Mouse (Mus musculus) CH12.LX (cell line): Measurements from ENCODE around the gene Nol10. TPM values are rescaled to one million over a fixed set of nuclear protein-coding genes. Genes with fewer than 3 reads are reported as not detected.

Experiments used
- DNase-seq: peaks from one replicate; pipeline ENCODE4 v3.0.0-alpha.2; 2013; ENCODE audit errors: extremely low read depth
- H3K27ac ChIP-seq: 2 replicates; pipeline ENCODE4 v1.5.1; 2012; ENCODE audit warnings: low read depth, mild to moderate bottlenecking, control low read depth, moderate library complexity; ENCODE audit not compliant: insufficient read depth
- H3K27me3 ChIP-seq: replicated peaks from 2 replicates; pipeline ENCODE3; 2012; ENCODE audit warnings: inconsistent platforms
- H3K36me3 ChIP-seq, 2 experiments: replicated peaks in 1 of 2; 2 replicates each; pipeline versions ENCODE3 to v1.6.1; 2012; ENCODE audit warnings: inconsistent platforms in 1 of 2, low read length in 1 of 2, mild to moderate bottlenecking in 1 of 2, mixed read lengths in 1 of 2, moderate library complexity in 1 of 2; ENCODE audit not compliant: control insufficient read depth in 1 of 2, insufficient read depth in 1 of 2
- H3K4me1 ChIP-seq, 2 experiments: 2 replicates each; pipeline ENCODE4 v1.6.1; 2012; ENCODE audit warnings: inconsistent platforms in 1 of 2, moderate library complexity in 1 of 2; ENCODE audit not compliant: insufficient read depth in 2 of 2, control insufficient read depth in 1 of 2
- H3K4me2 ChIP-seq: 2 replicates; pipeline ENCODE4 v1.6.1; 2012; ENCODE audit warnings: low read depth, mild to moderate bottlenecking, control low read depth; ENCODE audit not compliant: poor library complexity, insufficient read depth, severe bottlenecking
- H3K4me3 ChIP-seq, 3 experiments: fragments of 150-350 bp in 1 of 3; sonication (generic) in 1 of 3; replicated peaks in 1 of 3; 2 replicates each; pipeline versions ENCODE3 to v1.5.1; 2011 to 2012; ENCODE audit warnings: low read depth in 2 of 3, low read length in 2 of 3, mild to moderate bottlenecking in 2 of 3, moderate library complexity in 2 of 3, control low read depth in 1 of 3, improper control_type of control experiment in 1 of 3, inconsistent platforms in 1 of 3, mixed read lengths in 1 of 3; ENCODE audit not compliant: poor library complexity in 1 of 3
- H3K79me2 ChIP-seq: replicated peaks from 2 replicates; pipeline ENCODE4 v1.6.1; 2012; ENCODE audit warnings: mild to moderate bottlenecking, moderate library complexity; ENCODE audit not compliant: control insufficient read depth, poor library complexity, insufficient read depth, severe bottlenecking; ENCODE audit errors: extremely low read depth
- H3K9ac ChIP-seq: 2 replicates; pipeline ENCODE4 v1.6.1; 2012; ENCODE audit warnings: low read depth, mild to moderate bottlenecking, control low read depth, moderate library complexity; ENCODE audit not compliant: insufficient read depth
- H3K9me3 ChIP-seq: replicated peaks from 2 replicates; pipeline ENCODE3; 2012; ENCODE audit warnings: low read length, inconsistent platforms, mixed read lengths
- BHLHE40 ChIP-seq: IDR thresholded peaks from 2 replicates; pipeline ENCODE4 v1.6.1; 2011; ENCODE audit warnings: mild to moderate bottlenecking, low read depth, low read length, improper control_type of control experiment
- CTCF ChIP-seq, 2 experiments: IDR thresholded peaks in 1 of 2; conservative IDR thresholded peaks in 1 of 2; 2 replicates each; pipeline ENCODE4 v1.5.1; 2011 to 2012; ENCODE audit warnings: low read depth in 2 of 2, low read length in 2 of 2, improper control_type of control experiment in 1 of 2, inconsistent platforms in 1 of 2, mild to moderate bottlenecking in 1 of 2, moderate library complexity in 1 of 2
- E2F4 ChIP-seq: IDR thresholded peaks from 2 replicates; pipeline ENCODE4 v1.6.1; 2011; ENCODE audit warnings: low read depth, low read length, improper control_type of control experiment; ENCODE audit not compliant: insufficient replicate concordance
- EP300 ChIP-seq: IDR thresholded peaks from 2 replicates; pipeline ENCODE4 v1.6.1; 2011; ENCODE audit warnings: low read length, improper control_type of control experiment
- GABPA ChIP-seq: IDR thresholded peaks from 2 replicates; pipeline ENCODE4 v1.6.1; 2012; ENCODE audit warnings: low read depth, low read length, improper control_type of control experiment, inconsistent platforms; ENCODE audit not compliant: insufficient replicate concordance
- KAT2A ChIP-seq: IDR thresholded peaks from 2 replicates; pipeline ENCODE4 v1.6.1; 2012; ENCODE audit warnings: low read length, improper control_type of control experiment, inconsistent platforms; ENCODE audit not compliant: insufficient replicate concordance
- MAFK ChIP-seq: IDR thresholded peaks from 2 replicates; pipeline ENCODE4 v1.6.1; 2011; ENCODE audit warnings: low read length, improper control_type of control experiment; ENCODE audit not compliant: insufficient replicate concordance
- MAX ChIP-seq: IDR thresholded peaks from 2 replicates; pipeline ENCODE4 v1.6.1; 2011; ENCODE audit warnings: low read length, improper control_type of control experiment
- MAZ ChIP-seq: IDR thresholded peaks from 2 replicates; pipeline ENCODE4 v1.6.1; 2012; ENCODE audit warnings: low read depth, mild to moderate bottlenecking, inconsistent platforms, low read length, improper control_type of control experiment, moderate library complexity
- MEF2A ChIP-seq: IDR thresholded peaks from 2 replicates; pipeline ENCODE4 v1.6.1; 2014; ENCODE audit warnings: low read depth, mild to moderate bottlenecking, inconsistent platforms, low read length, improper control_type of control experiment, borderline replicate concordance
- MXI1 ChIP-seq: IDR thresholded peaks from 2 replicates; pipeline ENCODE4 v1.6.1; 2011; ENCODE audit warnings: mild to moderate bottlenecking, low read depth, low read length, improper control_type of control experiment
- MYC ChIP-seq: IDR thresholded peaks from 2 replicates; pipeline ENCODE4 v1.6.1; 2011; ENCODE audit warnings: low read depth, mild to moderate bottlenecking, improper control_type of control experiment, low read length
- NELFE ChIP-seq: IDR thresholded peaks from 2 replicates; pipeline ENCODE4 v1.6.1; 2011; ENCODE audit warnings: low read depth, low read length, improper control_type of control experiment
- POLR2A ChIP-seq: IDR thresholded peaks from 2 replicates; pipeline ENCODE4 v1.6.1; 2011; ENCODE audit warnings: low read depth, mild to moderate bottlenecking, improper control_type of control experiment, low read length
- RAD21 ChIP-seq: IDR thresholded peaks from 2 replicates; pipeline ENCODE4 v1.6.1; 2011; ENCODE audit warnings: low read depth, mild to moderate bottlenecking, low read length, improper control_type of control experiment, moderate library complexity
- SIN3A ChIP-seq: IDR thresholded peaks from 2 replicates; pipeline ENCODE4 v1.6.1; 2012; ENCODE audit warnings: low read length, improper control_type of control experiment, inconsistent platforms
- SMC3 ChIP-seq: IDR thresholded peaks from 2 replicates; pipeline ENCODE4 v1.6.1; 2011; ENCODE audit warnings: low read depth, low read length, improper control_type of control experiment
- TBP ChIP-seq: conservative IDR thresholded peaks from 2 replicates; pipeline ENCODE4 v1.6.1; 2011; ENCODE audit warnings: low read depth, low read length, improper control_type of control experiment
- USF1 ChIP-seq: IDR thresholded peaks from 2 replicates; pipeline ENCODE4 v1.6.1; 2014; ENCODE audit warnings: low read depth, mild to moderate bottlenecking, inconsistent platforms, low read length, improper control_type of control experiment
- ZC3H11A ChIP-seq: IDR thresholded peaks from 2 replicates; pipeline ENCODE4 v1.6.1; 2012; ENCODE audit warnings: low read depth, mild to moderate bottlenecking, inconsistent platforms, low read length, improper control_type of control experiment
- ZNF384 ChIP-seq: IDR thresholded peaks from 2 replicates; pipeline ENCODE4 v1.6.1; 2012; ENCODE audit warnings: low read depth, low read length, improper control_type of control experiment, inconsistent platforms
- dilution Hi-C: fragments of 300-500 bp; cut with MboI; formaldehyde crosslinking; loops from 2 replicates; pipeline ENCODE4 v1.14.3; 2020; ENCODE audit warnings: low sequenced_read_pairs; ENCODE audit not compliant: extremely low pct_unique_long_range_greater_than_20kb, extremely low pct_ligation_motif_present
- in situ Hi-C: fragments of 300-500 bp; cut with MboI; formaldehyde crosslinking; loops from 3 replicates; pipeline ENCODE4 v1.14.3; 2019; ENCODE audit warnings: low sequenced_read_pairs, low pct_ligation_motif_present, low pct_unique_long_range_greater_than_20kb, mixed read lengths
- polyA plus RNA-seq: library from polyadenylated mRNA; unstranded; fragments of >175 nt; gene quantifications from 2 replicates; pipeline ENCODE4 v1.2.1, GENCODE M21; 2012; ENCODE audit warnings: low read depth; ENCODE audit not compliant: insufficient read length
- total RNA-seq, 2 experiments: library from RNA; depleted of rRNA; stranded (reverse); fragments of 300-350 nt in 1 of 2; fragments of >200 nt in 1 of 2; gene quantifications; 2 replicates each; pipeline ENCODE4 v1.2.3; 2012 to 2014

The Nol10 gene
- total and polyA plus RNA-seq, 3 experiments, result 10.9 to 65.8 (median 14.5) TPM

- H3K4me3 ChIP-seq, result no peak overlapping the region
- H3K36me3 ChIP-seq, result peaks cover 0 to 4% of the 10 kb centered on the region in 2 experiments
- dilution Hi-C loops (no loop called here), in situ Hi-C loops (no loop called here)
- H3K4me2 ChIP-seq, result no peak overlapping the region
- H3K9me3 ChIP-seq, result no peaks in the 10 kb centered on the region
- no peak overlapping the region for H3K27ac ChIP-seq
- TF ChIP-seq MAX (no peak), ZC3H11A (no peak), BHLHE40 (no peak), USF1 (no peak), NELFE (no peak), MYC (0 out of 2 replicates have a peak, but pooled peaks have one; percentile 23), RAD21 (peak; percentile 56), SMC3 (peak; percentile 31; the same call in 1 of the 2 replicates), MAFK (no peak), TBP (no peak), KAT2A (no peak), CTCF (conservative IDR thresholded peaks at IDR 0.05 in 1 of 2, IDR thresholded peaks at IDR 0.05 in 1 of 2; ENCODE audit: low read depth in 2 of 2, low read length in 2 of 2) (peak; percentile 42 to 62; a peak in 3 of 4 replicates)
- no peaks in the 10 kb centered on the region for H3K79me2 ChIP-seq
- peaks cover 10% of the 10 kb centered on the region for H3K27me3 ChIP-seq
- no peaks in the 10 kb centered on the region for H3K4me1 ChIP-seq
- DNase-seq, result peak; percentile 20
- no peak overlapping the region for H3K9ac ChIP-seq
These were observed 8.9 kb upstream of the Nol10 start for GRCm38 (mm10) chr12:17339114-17339905.

GRCm38 (mm10) chr12:17347327-17348047 is 771 bp upstream of the Nol10 start:
- H3K4me2 ChIP-seq, result peak overlapping the region; percentile 96
- H3K36me3 ChIP-seq, result peaks cover 10 to 30% of the 10 kb centered on the region in 2 experiments
- H3K79me2 ChIP-seq, result peaks cover 25% of the 10 kb centered on the region
- TF ChIP-seq MAZ (no peak), EP300 (no peak), E2F4 (no peak), CTCF (conservative IDR thresholded peaks at IDR 0.05 in 1 of 2, IDR thresholded peaks at IDR 0.05 in 1 of 2; ENCODE audit: low read depth in 2 of 2, low read length in 2 of 2) (no peak), RAD21 (no peak), NELFE (no peak), ZC3H11A (no peak), POLR2A (no peak), SMC3 (no peak), MXI1 (no peak), BHLHE40 (no peak), MAX (no peak), MEF2A (no peak), SIN3A (no peak), GABPA (no peak), ZNF384 (no peak)
- H3K27ac ChIP-seq, result no peak overlapping the region
- H3K9ac ChIP-seq, result peak overlapping the region; percentile 90
- H3K4me3 ChIP-seq, result peak overlapping the region; percentile 85 to 97 (median 92)
- peak; percentile 10 for DNase-seq
- no peaks in the 10 kb centered on the region for H3K9me3 ChIP-seq
- in situ Hi-C loops (no loop called here), dilution Hi-C loops (no loop called here)
- no peaks in the 10 kb centered on the region for H3K27me3 ChIP-seq
- peaks cover 6 to 26% of the 10 kb centered on the region in 2 experiments; a peak in 2 of 4 replicates for H3K4me1 ChIP-seq
